Mouse (Mus musculus) megakaryocyte, embryonic 14.5 days (primary cell): ENCODE measurements around the gene Rfk.

ENCODE experiments used
- FLI1 ChIP-seq: IDR thresholded peaks from 2 replicates; pipeline ENCODE4 v1.6.1; 2012; ENCODE audit warnings: low read length, inconsistent platforms, mixed read lengths
- GATA1 ChIP-seq: IDR thresholded peaks from 3 replicates; pipeline ENCODE4 v1.6.1; 2012; ENCODE audit warnings: mixed read lengths, low read length, inconsistent platforms, borderline replicate concordance

DNA sequence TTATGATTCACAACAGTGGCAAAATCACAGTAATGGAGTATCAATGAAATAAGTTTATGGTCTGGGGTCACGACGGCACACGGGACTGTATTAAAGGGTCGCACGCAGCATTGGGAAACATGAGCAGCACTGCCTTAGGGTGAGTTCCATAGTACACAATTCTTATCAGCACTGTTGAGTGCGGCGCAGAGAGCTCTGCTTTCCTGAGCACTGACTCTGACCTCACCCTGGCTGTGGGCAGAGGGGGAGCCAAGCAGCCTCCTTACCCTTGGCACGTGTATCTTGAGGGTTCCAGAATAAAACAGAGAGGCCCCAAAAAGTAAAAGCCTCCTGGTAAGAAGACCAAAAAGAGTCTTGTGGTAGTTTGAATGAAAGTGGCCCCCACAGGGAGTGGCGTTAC is 25.3 kb upstream of the Rfk start:
- TF ChIP-seq GATA1, result no peak
- TF ChIP-seq FLI1, result no peak
